Mouse (Mus musculus): Measurements from ENCODE around the gene Vmn2r85.
A peak's percentile ranks its signal among the peaks of the same experiment; 100 is the strongest.
"Not testable (repeated sequence)": the region's sequence is repeated elsewhere in the genome, so short reads cannot be mapped to it uniquely, and the experiment has no call there.

Gene Vmn2r85

GRCm38 (mm10) chr10:130429603-130430002 is at the start of gene Vmn2r85:
Gene Vmn2r85, minus strand, starts transcription at chr10:130429703.
- not testable (repeated sequence) for DNase-seq (ENCODE audit: low read depth, low spot score)

GRCm38 (mm10) chr10:130470311-130470760 is 40.8 kb upstream of the Vmn2r85 start:
- DNase-seq (ENCODE audit: low read depth, low spot score): no peak

- not testable (repeated sequence) for DNase-seq (ENCODE audit: low read depth, low spot score)
Observed at GRCm38 (mm10) chr10:130455950-130456349, 26.4 kb upstream of the Vmn2r85 start, which contains the start of gene Vmn2r86. Gene Vmn2r86, minus strand, starts transcription at chr10:130456050.

- no peak for DNase-seq (ENCODE audit: low read depth, low spot score)
Observed at GRCm38 (mm10) chr10:130444776-130445175, 15.3 kb upstream of the Vmn2r85 start.

- DNase-seq (ENCODE audit: low read depth, low spot score): peak; percentile 88
Observed at GRCm38 (mm10) chr10:130434185-130434898, 4.8 kb upstream of the Vmn2r85 start.

GRCm38 (mm10) chr10:130422368-130422767 is 7.1 kb downstream of the Vmn2r85 start:
- peak; percentile 58 for DNase-seq (ENCODE audit: low read depth, low spot score)

- no peak for DNase-seq (ENCODE audit: low read depth, low spot score)
Observed at GRCm38 (mm10) chr10:130420401-130420800, 9.1 kb downstream of the Vmn2r85 start.

- not testable (repeated sequence) for DNase-seq (ENCODE audit: low read depth, low spot score)
Observed at GRCm38 (mm10) chr10:130419954-130420353, 9.5 kb downstream of the Vmn2r85 start.

- DNase-seq (ENCODE audit: low read depth, low spot score): not testable (repeated sequence)
Observed at GRCm38 (mm10) chr10:130416352-130416751, 13.2 kb downstream of the Vmn2r85 start.

- not testable (repeated sequence) for DNase-seq (ENCODE audit: low read depth, low spot score)
Observed at GRCm38 (mm10) chr10:130412167-130412698, 17.3 kb downstream of the Vmn2r85 start.

- DNase-seq (ENCODE audit: low read depth, low spot score): no peak
Observed at GRCm38 (mm10) chr10:130394232-130394631, 35.3 kb downstream of the Vmn2r85 start, which contains the start of gene Vmn2r84. Gene Vmn2r84, minus strand, starts transcription at chr10:130394332.

- no peak for DNase-seq (ENCODE audit: low read depth, low spot score)
Observed at GRCm38 (mm10) chr10:130375145-130375544, 54.4 kb downstream of the Vmn2r85 start.

GRCm38 (mm10) chr10:130372491-130373173 is 56.9 kb downstream of the Vmn2r85 start:
- DNase-seq (ENCODE audit: low read depth, low spot score): no peak

- DNase-seq (ENCODE audit: low read depth, low spot score): no peak
Observed at GRCm38 (mm10) chr10:130371644-130372043, 57.9 kb downstream of the Vmn2r85 start.

- no peak for DNase-seq (ENCODE audit: low read depth, low spot score)
Observed at GRCm38 (mm10) chr10:130370005-130370682, 59.4 kb downstream of the Vmn2r85 start.

- DNase-seq (ENCODE audit: low read depth, low spot score): no peak
Observed at GRCm38 (mm10) chr10:130368384-130368783, 61.1 kb downstream of the Vmn2r85 start.

- no peak for DNase-seq (ENCODE audit: low read depth, low spot score)
Observed at GRCm38 (mm10) chr10:130364766-130365165, 64.7 kb downstream of the Vmn2r85 start.

Measured in 3T3-L1 (cell line).